Mouse (Mus musculus): ENCODE measurements around the gene Cdc42bpa.
A peak's percentile ranks its signal among the peaks of the same experiment; 100 is the strongest.

The Cdc42bpa gene

DNA sequence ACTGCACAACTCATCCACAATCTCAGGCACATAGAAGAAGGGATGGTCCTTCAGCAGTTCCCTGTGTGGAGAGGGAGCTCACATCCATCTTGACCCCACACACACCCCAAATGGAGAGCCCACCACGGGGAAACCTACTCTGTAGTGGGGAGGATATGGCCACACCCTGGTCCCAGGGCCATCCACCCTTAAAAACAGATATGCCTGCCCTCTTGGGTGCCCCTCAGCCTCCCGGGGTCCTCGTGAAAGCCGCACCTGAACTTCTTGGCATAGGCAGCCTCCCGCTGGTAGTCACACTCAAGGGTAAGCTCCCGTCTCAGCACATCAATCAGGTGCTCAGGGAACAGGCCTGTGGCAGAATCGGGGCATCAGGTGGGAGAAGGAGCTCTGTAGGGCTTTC, 208.9 kb downstream of the Cdc42bpa start:
- DNase-seq: no peak

DNA sequence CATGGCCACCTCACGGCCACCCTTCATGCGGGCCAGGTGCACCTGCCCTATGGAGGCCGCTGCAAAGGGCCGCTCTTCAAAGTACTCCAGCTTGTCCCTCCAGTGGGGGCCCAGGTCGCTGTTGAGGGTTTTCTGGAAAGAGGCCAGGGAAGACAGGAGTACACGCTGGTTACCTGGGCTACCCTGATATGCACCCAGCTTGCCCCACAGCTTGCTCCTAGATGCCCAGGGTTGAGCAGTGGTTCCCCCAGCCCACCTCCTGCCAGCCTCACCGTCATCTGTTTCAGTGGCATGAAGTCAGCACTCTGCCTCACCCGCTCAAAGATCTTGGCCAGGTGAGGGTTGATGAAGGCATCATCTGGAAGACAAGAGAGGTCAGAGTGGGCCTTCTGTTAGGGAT, 209.8 kb downstream of the Cdc42bpa start:
- no peak for DNase-seq

DNA sequence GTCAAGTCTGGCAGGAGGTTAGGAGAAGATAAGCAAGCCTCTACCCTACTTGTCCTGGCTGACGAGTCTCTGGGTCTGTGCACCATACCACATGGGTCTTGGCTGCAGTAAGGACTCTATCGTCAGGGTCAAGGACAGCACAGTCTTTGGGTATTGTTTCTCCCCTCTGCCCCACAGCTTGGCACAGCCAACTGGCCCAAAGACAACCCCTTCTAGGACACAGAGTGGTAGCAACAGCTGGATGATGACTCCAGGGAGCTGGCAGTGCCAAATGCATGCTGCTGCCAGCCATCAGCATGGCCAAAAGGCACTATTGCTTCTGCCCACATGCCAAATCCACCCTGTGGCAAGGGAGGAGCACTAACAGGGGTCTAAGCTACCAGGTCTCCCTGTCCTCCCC, 211.6 kb downstream of the Cdc42bpa start:
- DNase-seq: no peak

DNA sequence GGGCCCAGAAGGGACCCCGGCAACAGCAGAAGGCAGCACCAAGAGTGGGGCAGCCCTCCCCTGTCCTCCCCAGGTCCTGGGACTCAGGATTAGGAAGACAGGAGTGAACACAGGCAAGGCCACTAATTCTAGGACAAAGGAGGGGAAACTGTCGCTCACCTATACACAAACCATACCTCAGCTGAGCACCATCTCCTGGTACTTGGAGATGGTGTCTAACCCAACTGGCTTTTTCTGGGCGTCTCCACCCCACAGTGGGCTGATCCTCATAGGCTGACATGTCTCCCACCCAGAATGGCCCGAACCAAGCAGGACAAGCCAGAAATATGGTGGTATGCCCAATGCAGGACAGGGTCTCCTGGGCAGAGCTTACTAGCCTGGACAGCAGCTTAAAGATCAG, 212.3 kb downstream of the Cdc42bpa start:
- no peak for DNase-seq

DNA sequence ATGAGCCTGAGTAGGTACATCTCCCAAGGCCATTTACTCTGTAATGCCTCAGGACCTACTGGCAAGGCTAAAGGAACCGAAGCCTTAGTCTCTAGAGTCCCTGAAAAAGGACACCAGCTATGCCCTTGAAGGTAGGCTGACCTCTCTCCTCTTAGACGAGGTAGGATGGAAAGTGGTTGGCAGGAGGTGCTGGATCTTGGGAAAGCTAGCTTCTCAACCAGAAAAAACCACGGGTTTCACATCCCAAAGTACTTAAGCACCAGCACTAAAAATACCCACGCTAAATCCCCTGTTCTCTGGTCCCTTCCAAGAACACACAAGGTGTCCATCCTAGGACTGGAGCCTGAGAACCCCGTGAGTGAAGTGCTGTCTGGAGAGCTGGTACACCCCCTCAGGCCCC, 212.7 kb downstream of the Cdc42bpa start:
- no peak for DNase-seq

DNA sequence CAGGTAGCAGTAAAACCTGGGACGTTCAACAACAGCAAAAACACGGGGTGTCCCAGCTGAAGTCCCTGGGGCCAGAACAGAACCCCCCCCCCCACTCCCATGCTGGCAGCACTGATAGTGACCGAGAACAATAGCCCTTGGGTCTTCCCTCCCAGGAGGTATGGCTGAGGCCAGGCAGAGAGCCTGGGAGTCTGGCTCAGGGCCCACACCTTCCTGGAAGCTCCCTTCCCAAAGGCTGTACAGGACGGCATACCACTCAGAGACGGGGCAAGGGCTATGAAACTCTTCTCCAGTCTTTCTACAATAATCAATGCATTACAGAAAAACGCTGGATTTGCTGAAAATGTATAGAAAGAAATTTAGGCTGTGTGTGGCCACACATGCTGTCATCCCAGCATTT, 214.4 kb downstream of the Cdc42bpa start:
- no peak for DNase-seq

DNA sequence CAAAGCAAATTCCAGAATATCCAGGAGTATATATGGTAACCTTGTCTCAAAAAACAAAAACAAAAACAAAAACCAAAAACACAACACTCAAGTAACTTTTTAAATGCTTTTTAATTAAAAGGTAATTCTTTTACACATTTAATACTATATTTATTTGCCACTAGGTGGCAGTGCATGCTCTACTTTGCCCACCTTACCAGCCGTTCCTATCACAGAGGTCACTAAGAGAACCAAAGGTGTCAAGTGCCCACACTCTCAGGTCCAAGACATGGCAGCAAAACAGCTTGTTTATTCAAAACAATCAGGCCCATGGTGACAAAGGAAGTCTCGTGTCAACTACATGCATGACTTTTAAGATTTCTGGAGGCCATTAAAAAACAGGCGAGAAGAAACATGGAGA, 214.9 kb downstream of the Cdc42bpa start:
- DNase-seq: no peak

DNA sequence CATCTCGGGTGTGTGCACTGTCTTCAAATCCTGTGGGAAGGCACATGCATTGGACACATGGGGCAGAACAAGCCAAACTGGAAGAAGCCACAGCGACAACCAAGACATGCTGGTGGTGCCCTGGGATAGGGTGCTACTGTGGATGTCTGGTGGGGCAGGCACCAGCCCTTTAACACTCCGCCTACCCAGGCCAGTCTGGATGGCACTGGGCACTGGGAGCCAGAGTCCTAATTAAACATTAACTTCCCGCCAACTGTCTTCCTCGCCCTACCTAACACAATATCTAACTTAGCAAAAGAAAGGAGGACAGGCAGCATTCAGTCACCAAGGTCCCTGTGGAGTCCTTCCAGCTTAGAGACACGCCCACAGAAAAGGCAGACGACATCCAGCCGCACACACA, 215.4 kb downstream of the Cdc42bpa start:
- DNase-seq: peak; percentile 45 to 69

DNA sequence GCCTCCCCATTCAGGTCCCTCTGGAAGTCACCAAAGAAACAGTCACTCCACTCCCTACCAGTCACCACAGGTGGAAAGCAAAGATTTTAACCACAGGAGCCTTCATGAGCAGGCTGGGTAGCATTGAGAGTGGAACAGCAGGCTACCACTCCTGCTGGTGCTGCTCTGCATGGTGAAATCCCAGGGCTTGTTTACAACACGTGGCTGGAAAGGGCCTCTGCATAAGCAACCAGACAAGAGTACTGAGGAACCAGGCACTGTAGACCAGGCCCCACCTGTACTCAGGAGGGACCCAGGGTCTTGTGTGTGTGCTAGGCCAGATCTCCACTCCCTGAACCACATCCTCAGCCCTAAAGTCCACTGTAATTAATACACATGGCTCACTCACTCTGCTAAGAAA, 216.5 kb downstream of the Cdc42bpa start:
- DNase-seq: no peak

DNA sequence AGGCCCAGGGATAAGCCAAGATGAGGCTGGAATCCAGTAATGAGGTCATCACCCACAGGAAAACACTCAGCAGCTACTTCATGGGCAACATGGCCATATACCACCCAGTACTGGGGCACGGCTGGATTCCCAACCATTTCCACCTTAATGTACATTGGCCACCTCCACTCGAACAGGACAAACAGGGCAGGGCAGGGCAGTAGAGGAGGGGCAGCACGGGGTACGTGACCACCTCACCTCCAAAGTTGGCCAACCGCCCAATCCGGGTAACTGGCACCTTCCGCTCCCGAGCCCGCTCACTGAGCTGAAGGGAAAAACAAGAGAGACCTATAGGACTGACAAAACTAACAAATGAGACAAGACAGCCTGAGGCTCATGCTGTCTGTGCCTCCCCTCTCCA, 218.1 kb downstream of the Cdc42bpa start:
- no peak for DNase-seq

DNA sequence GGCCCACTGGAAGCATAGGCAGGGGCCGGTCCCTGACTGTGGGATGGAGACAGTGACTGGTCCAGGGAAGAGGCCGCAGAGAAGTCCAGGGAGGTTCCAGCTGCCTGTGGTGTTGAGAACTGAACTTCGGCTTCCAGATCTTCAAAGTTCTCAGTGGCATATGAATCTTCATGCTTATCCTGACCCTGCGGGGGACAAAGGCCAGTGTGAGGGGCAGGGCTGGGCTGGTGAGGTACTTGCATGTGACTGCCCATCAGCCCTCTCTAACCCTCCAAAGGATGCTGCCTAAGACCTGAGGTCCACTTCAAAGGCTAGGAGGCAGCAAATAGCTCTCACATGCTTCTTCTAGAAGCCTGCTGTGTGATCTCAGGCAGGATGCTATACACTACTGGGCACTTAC, 218.8 kb downstream of the Cdc42bpa start:
- no peak for DNase-seq

DNA sequence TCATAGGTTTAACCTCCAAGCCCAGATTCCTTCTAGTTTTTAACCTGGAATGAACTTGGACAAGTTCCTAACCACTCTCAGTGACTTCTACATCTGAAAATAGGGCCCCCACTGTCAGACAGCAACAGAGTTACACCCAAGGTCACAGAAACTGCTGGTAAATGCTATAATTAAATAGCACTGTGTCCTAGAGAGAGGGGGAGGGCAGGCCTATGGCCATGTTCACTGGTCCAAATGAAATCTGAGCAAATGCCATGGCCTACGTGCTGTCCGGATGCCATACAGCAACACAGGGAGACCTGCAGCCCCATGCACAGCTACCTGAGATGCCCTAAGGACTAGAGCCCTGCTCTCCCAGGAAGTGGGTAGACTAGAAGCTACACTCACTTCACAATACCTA, 219.6 kb downstream of the Cdc42bpa start:
- no peak for DNase-seq

DNA sequence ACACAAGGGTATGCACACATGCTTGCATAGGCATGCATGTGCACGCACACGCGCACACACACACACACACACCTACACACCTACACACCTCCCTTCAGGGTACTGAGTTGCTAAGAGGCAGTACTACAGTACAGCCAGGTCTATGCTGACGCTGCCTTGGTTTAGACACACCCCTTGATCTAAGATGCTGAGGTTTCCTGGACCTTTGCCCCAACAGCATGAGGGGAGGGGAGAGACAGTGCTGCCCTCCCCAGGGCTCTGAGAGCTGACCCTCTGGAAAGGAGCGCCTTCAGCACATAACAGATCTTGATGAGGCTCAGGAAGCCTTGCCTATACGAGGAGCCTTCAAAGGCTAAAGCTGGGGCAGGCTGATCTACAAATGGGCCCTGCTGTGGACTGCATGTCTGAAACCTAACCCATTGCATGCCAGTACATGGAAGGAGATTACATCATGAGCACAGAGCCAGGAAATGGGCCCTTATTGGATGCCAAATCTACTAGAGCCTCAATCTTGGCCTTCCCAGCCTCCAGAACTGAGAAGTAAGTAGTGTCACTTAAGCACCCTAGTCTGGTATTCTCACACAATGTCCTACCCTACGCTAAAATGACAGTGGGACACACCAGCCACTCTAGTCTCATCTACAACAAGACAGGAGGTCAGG, 221.2 kb downstream of the Cdc42bpa start:
- DNase-seq: peak in 1 of 2 experiments; percentile 42

DNA sequence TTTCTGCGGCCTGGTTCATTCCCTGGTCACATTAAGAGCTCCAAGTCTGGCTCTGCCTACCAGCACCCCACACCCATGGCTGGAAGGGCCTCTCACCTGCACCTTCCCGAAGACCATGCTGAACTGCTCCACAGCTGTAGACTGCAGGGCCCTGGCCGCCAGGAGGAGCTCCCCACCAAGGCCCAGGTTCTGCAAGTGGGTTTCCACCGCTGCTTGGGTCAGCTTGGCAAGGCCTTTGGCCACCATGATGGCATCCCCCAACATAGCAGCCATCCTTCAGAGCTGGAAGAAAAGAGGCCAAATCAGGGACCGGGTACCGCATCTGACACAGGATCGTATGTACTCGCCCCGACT, 221.7 kb downstream of the Cdc42bpa start:
- DNase-seq: no peak

DNA sequence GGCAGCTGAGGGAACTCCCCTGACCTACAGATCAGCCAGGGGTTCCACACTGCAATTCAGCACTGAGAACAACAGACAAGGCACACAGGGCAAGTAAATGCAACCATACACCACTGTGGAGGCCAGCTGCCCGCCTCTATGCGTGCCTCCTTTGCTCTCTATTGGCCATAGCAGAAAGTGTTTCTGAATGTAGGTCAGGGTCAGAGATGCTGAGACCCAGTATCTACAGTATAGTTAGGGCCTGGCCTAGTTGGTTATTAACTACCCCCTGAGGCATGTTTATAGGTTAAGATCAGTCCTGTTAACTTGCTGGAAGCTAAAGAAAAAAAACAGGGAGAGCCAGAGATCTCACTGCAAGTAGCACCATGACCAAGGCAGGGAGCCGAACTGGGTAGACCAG, 222.5 kb downstream of the Cdc42bpa start:
- no peak for DNase-seq

DNA sequence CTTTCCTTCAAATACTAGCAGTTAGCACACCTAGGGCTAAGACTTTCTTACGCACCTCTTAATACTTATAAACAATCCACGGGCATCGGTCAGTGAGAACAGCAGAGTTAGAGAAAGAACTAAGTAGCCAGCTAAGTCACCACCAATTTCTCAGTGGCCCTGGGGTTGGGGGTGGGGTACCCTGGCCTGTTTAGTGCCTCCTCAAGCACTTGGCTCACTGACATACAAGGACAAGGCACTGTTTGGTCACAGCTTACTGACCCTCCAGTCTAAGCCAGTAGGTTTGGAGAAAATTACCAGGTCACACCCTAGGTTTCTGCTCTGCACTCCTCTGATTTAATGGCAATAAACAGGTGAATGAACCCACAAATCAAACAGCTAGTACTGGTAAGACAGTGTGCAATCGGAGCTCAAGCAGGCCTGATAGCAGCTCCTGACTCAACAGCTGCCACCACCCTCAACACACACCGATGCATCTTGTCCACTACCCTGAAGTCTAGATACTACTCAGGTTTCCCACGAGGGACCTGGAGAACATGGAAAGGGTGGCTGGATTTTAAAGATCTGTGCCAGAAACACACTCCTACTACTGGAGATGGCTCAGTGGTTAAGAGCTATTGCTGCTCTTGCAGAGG, 223.4 kb downstream of the Cdc42bpa start:
- DNase-seq: no peak

DNA sequence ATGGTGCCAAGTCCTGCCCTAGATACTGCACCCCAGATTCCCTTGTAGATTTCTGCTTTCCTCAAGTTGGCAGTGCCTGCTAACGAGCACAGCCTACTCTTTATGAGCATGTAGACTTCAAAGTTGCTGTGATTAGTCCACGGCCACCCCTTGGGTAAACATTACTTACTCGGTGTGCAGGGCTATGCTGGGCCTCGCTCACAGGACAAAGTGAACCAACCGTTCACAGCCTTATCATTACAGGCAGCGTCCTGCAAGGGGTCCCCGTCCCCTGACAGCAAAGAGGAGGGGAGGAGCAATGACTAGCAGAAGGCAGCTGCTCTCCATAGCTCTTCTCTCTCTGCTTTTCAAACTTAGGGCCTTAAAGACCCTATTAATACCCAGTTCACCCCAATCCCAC, 224.5 kb downstream of the Cdc42bpa start:
- no peak for DNase-seq

DNA sequence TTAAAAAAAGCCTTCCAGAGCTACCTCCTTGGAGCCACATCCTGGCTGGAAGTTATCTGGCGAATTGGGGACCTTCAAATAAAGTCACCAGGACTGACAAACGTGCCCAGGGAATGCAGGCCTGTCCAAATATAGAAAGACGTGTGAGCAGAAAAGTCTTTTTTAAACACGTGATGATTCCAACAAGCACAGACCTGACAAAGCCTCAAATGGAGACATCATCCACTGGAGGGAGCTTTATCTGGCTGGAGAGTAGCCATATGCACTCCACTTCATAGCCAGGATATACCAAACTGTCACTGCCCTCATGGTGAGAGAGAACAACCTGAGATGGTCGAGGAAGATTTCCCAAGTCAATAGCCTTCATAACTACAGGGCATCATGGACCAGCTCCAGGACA, 225.6 kb downstream of the Cdc42bpa start:
- DNase-seq: no peak

DNA sequence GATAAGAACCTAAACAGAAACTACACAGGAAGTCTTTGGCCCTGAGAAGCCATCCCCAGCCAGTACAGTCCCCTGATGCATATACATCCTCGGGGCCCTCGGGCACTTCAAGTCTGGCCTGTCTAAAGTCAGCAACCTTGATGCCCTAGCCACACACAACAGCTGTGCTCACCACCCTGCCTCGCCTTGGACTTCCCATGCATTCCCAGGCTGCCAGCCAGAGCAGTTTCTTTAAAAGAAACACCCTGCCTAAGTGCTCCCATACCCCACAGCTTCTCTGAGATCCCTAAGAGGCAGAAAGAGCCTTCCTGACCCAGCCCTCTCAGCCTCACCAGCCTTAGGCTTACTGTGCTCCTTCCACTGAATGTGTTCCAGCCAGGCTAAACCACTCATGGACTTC, 226.1 kb downstream of the Cdc42bpa start:
- no peak for DNase-seq

DNA sequence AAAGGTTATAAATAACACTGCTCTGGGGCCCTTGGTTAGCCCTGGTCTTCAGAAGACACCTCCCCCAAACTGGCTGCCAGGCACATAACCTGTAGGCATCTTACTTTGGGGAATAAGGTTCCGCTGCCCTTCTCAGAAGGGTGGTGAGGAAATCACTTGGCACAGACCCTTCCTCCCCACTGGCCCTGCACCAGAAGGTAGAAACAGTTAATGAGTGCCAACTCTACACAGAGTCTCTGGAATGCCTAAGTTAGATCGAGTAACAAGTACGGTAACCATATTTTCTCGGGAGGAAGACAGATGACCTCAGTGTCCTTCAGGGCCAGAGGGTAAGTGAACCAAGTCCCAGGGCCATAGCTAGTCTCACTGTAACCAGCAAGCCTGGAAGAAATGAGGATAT, 228.7 kb downstream of the Cdc42bpa start:
- DNase-seq: no peak

DNA sequence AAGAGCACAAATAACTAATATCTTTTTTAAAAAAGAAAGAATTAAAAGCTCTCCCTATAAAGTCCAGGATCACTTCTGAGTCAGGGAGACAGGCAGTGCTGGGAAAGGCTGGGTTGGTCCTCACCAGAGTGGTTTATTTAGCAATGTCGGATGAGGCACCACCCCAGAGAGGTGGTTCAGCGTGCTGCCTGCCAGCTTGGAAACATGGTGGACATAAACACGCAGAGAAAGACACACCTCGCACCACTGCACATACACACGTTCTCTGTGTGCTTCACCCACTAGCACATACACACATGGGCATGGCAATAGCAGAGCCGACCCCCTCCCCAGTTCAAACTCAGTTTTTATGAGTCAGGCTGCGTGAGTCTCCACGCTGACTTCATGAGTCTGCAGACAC, 230.8 kb downstream of the Cdc42bpa start:
- DNase-seq: no peak

DNA sequence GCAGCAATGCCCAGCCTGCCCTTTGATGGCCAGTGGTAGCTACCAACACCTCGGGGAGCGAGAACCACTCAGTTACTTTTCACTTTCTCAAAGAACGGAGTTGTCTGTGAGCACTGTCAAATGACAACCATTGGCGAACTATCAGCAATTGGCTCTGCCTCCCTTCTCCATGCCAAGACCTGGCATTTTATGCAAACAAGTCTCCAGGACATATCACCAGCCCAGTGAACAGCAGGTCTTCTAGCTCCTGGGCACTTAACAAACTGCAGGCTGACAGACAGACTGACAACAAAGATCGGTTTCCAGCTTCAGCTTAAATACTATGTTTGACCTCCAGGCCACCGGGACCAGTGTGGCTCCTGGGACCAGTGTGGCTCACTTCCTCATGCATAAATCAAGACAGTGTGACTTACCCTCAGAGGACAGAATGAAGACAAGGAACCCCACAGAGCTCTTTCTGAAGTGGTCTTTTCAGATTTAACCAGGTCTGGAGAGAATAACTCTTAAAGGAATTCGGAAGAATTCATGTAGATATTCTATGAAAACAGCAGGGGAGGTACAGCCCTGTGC, 231.5 kb downstream of the Cdc42bpa start:
- no peak for DNase-seq

DNA sequence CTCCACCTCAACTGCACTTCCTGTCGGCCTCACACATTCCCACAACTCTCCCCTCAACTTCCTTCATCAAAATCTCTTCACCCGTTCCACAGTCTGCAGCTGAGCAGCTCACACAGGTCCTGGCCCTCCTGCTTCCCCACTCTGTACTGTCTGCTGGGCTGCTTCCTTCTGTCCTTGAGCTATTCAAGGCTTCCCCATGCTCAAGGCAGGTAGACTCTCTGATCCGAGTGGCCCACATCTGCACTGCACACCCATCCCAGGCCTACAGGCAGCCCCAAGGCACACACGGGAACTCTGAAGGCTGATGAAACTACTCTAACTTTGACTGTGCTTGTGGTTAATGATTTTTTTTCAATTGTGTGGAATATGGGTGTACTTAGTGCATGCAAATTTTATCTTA, 232.6 kb downstream of the Cdc42bpa start:
- no peak for DNase-seq

DNA sequence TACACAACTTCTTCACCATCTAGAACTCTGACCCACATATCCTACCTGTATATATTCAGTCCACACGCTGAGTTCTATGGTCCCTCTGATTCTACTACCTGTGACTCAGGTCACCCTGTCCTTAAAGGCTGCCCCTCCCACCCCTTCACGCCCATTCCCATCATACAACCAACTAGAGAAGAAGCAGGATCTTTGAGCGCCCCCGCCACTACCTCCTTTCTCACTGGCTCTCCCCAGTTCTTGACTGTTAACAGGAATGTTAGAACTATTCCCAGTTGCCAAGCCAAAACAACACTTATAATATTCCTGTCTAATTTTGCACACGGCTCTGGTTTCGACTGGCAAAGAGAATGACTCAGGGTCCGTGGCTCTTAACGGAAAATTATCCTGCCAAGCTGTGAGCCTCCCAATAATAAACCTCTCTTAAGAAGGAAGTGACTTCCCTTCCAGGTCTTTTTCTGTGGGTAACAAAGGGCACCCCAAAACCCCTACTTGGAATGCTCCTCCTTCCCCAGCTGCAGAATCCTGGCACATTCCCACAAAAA, 233.2 kb downstream of the Cdc42bpa start:
- DNase-seq: no peak

DNA sequence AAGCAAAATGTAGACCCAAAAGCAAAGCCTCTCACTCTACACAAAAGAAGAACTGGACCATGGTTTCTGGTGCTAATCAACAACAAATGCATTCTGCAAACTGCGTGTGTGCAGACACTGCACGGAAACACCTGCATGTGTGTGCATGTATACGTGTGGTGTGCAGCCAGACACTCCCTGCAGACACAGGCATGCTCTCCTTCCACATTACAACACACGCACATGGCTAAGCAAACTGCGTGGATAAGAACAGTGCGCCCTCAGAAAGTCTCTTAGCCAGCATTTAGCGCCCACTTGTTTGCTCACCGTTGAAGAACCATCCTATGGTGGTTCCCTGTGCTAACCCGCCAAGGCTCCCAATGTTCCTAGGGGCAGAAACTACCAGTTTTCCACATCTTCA, 233.8 kb downstream of the Cdc42bpa start:
- DNase-seq: no peak
